Mouse (Mus musculus) hindbrain, embryonic 13.5 days (tissue): ENCODE measurements at regions not wholly inside any gene's neighbourhood (a gene's known extent, or its start where the extent isn't known, plus 50 kb on each side); places are given as distances from the start of the nearest gene placed in this dataset.

Experiments
- ATAC-seq: fragments of 200-750 bp; cut with Nextera tagmentation; 2 replicates; pipeline ENCODE4 v1.8.0; 2017; ENCODE audit warnings: moderate TSS enrichment; ENCODE audit not compliant: low FRiP score
- H3K27ac ChIP-seq: fragments of 300-500 bp; sonication (generic); 2 replicates; pipeline ENCODE4 v1.5.1; 2015; ENCODE audit warnings: inconsistent platforms, mild to moderate bottlenecking, moderate library complexity
- H3K27me3 ChIP-seq: fragments of 300-500 bp; sonication (generic); 2 replicates; pipeline ENCODE4 v1.6.1; 2015; ENCODE audit warnings: mild to moderate bottlenecking, inconsistent platforms
- H3K36me3 ChIP-seq: fragments of 300-500 bp; sonication (generic); 2 replicates; pipeline ENCODE4 v1.6.1; 2015; ENCODE audit warnings: mild to moderate bottlenecking, inconsistent platforms
- H3K4me1 ChIP-seq: fragments of 300-500 bp; sonication (generic); replicated peaks from 2 replicates; pipeline ENCODE4 v1.6.1; 2015; ENCODE audit warnings: inconsistent platforms
- H3K4me2 ChIP-seq: fragments of 300-500 bp; sonication (generic); 2 replicates; pipeline ENCODE4 v1.6.1; 2015; ENCODE audit warnings: inconsistent platforms, mild to moderate bottlenecking, moderate library complexity
- H3K4me3 ChIP-seq: fragments of 300-500 bp; sonication (generic); 2 replicates; pipeline ENCODE4 v1.5.1; 2015; ENCODE audit warnings: mild to moderate bottlenecking, inconsistent platforms
- H3K9ac ChIP-seq: fragments of 300-500 bp; sonication (generic); 2 replicates; pipeline ENCODE4 v1.6.1; 2015; ENCODE audit warnings: mild to moderate bottlenecking, inconsistent platforms
- H3K9me3 ChIP-seq: fragments of 300-500 bp; sonication (generic); 2 replicates; pipeline ENCODE4 v1.6.1; 2016; ENCODE audit warnings: inconsistent platforms
- WGBS: fragments of 180-500 bp; shearing (Covaris S2); methylation state at CpG from one replicate; pipeline ENCODE4 v1.1.7; 2015; 5-methylcytosine and 5-hydroxymethylcytosine counted together

GRCm38 (mm10) chr10:111111020-111111419 lies 53.5 kb upstream of the Osbpl8 start:
- no peaks in the 10 kb centered on the region for H3K27me3 ChIP-seq
- ATAC-seq: no peak

GRCm38 (mm10) chr10:111108658-111109633 lies 55.6 kb upstream of the Osbpl8 start:
- peak overlapping the region; percentile 43 for H3K4me2 ChIP-seq
- H3K4me3 ChIP-seq: peak overlapping the region; percentile 24
- 41% methylated on average over 24 of the region's 24 CpGs for WGBS
- H3K36me3 ChIP-seq: no peaks in the 10 kb centered on the region
- H3K27me3 ChIP-seq: no peaks in the 10 kb centered on the region
- H3K27ac ChIP-seq: no peak overlapping the region
- ATAC-seq: peak; percentile 73
- peak overlapping the region; percentile 39; the same call in 1 of the 2 replicates for H3K9ac ChIP-seq
- no peaks in the 10 kb centered on the region for H3K9me3 ChIP-seq
- no peaks in the 10 kb centered on the region for H3K4me1 ChIP-seq

More at GRCm38 (mm10) chr10:111111020-111111419, 53.5 kb upstream of the Osbpl8 start:
- Histone ChIP-seq H3K4me2 (no peak overlapping the region), H3K4me3 (no peak overlapping the region), H3K27ac (no peak overlapping the region), H3K9ac (no peak overlapping the region), H3K9me3 (no peaks in the 10 kb centered on the region), H3K4me1 (no peaks in the 10 kb centered on the region), H3K36me3 (no peaks in the 10 kb centered on the region)
- 80% methylated on average over 10 of the region's 10 CpGs for WGBS

- no peak overlapping the region for H3K4me3 ChIP-seq
- WGBS: 83% methylated on average over 5 of the region's 5 CpGs
- ATAC-seq: no peak
These were observed 56.7 kb upstream of the Osbpl8 start for GRCm38 (mm10) chr10:111107852-111108251.

GRCm38 (mm10) chr10:111107387-111107786 lies 57.2 kb upstream of the Osbpl8 start:
- H3K4me1 ChIP-seq: no peaks in the 10 kb centered on the region
- no peaks in the 10 kb centered on the region for H3K27me3 ChIP-seq
- 75% methylated on average over 7 of the region's 7 CpGs for WGBS
- no peak for ATAC-seq
- H3K4me2 ChIP-seq: no peak overlapping the region
- H3K27ac ChIP-seq: no peak overlapping the region
- no peaks in the 10 kb centered on the region for H3K36me3 ChIP-seq
- H3K4me3 ChIP-seq: no peak overlapping the region
- H3K9me3 ChIP-seq: no peaks in the 10 kb centered on the region
- H3K9ac ChIP-seq: no peak overlapping the region

More at GRCm38 (mm10) chr10:111107852-111108251, 56.7 kb upstream of the Osbpl8 start:
- Histone ChIP-seq H3K36me3 (no peaks in the 10 kb centered on the region), H3K4me2 (no peak overlapping the region), H3K4me1 (no peaks in the 10 kb centered on the region), H3K27ac (no peak overlapping the region), H3K27me3 (no peaks in the 10 kb centered on the region), H3K9ac (no peak overlapping the region), H3K9me3 (no peaks in the 10 kb centered on the region)

GRCm38 (mm10) chr10:111106411-111106810 lies 58.1 kb upstream of the Osbpl8 start:
- no peak for ATAC-seq
- Histone ChIP-seq H3K4me2 (no peak overlapping the region), H3K9ac (no peak overlapping the region), H3K27me3 (no peaks in the 10 kb centered on the region), H3K36me3 (no peaks in the 10 kb centered on the region), H3K4me3 (no peak overlapping the region), H3K9me3 (no peaks in the 10 kb centered on the region), H3K27ac (no peak overlapping the region), H3K4me1 (no peaks in the 10 kb centered on the region)
- WGBS: 82% methylated on average over 5 of the region's 5 CpGs

GRCm38 (mm10) chr10:111105662-111106061 lies 58.9 kb upstream of the Osbpl8 start:
- WGBS: 95% methylated on average over 5 of the region's 5 CpGs
- Histone ChIP-seq H3K9me3 (no peaks in the 10 kb centered on the region), H3K27ac (no peak overlapping the region), H3K4me2 (no peak overlapping the region), H3K4me1 (no peaks in the 10 kb centered on the region), H3K36me3 (no peaks in the 10 kb centered on the region), H3K4me3 (no peak overlapping the region), H3K27me3 (no peaks in the 10 kb centered on the region), H3K9ac (no peak overlapping the region)
- no peak for ATAC-seq

- Histone ChIP-seq H3K9ac (no peak overlapping the region), H3K4me2 (no peak overlapping the region), H3K27ac (no peak overlapping the region), H3K4me1 (peaks cover 10% of the 10 kb centered on the region), H3K9me3 (no peaks in the 10 kb centered on the region), H3K27me3 (no peaks in the 10 kb centered on the region), H3K4me3 (no peak overlapping the region), H3K36me3 (no peaks in the 10 kb centered on the region)
- no peak for ATAC-seq
- WGBS: 85% methylated on average over 5 of the region's 5 CpGs
These were observed 61.0 kb upstream of the Osbpl8 start for GRCm38 (mm10) chr10:111103512-111103911.

- 85% methylated on average over 14 of the region's 14 CpGs for WGBS
- no peak for ATAC-seq
- no peak overlapping the region for H3K4me2 ChIP-seq
- no peaks in the 10 kb centered on the region for H3K27me3 ChIP-seq
- no peak overlapping the region for H3K4me3 ChIP-seq
- no peaks in the 10 kb centered on the region for H3K9me3 ChIP-seq
- H3K36me3 ChIP-seq: no peaks in the 10 kb centered on the region
- peaks cover 11% of the 10 kb centered on the region for H3K4me1 ChIP-seq
- no peak overlapping the region for H3K27ac ChIP-seq
- H3K9ac ChIP-seq: no peak overlapping the region
These were observed 61.5 kb upstream of the Osbpl8 start for GRCm38 (mm10) chr10:111103086-111103485.

GRCm38 (mm10) chr10:111101901-111102761 lies 62.4 kb upstream of the Osbpl8 start:
- 85% methylated on average over 18 of the region's 18 CpGs for WGBS
- no peak overlapping the region for H3K27ac ChIP-seq

GRCm38 (mm10) chr10:111099812-111100464 lies 64.6 kb upstream of the Osbpl8 start:
- ATAC-seq: peak; percentile 36; the same call in 1 of the 2 replicates
- H3K4me1 ChIP-seq: peaks cover 24% of the 10 kb centered on the region
- no peaks in the 10 kb centered on the region for H3K27me3 ChIP-seq
- H3K27ac ChIP-seq: peak overlapping the region; percentile 73
- 37% methylated on average over 7 of the region's 7 CpGs for WGBS
- no peak overlapping the region for H3K9ac ChIP-seq
- H3K9me3 ChIP-seq: no peaks in the 10 kb centered on the region
- no peak overlapping the region for H3K4me3 ChIP-seq
- H3K4me2 ChIP-seq: no peak overlapping the region
- no peaks in the 10 kb centered on the region for H3K36me3 ChIP-seq

More at GRCm38 (mm10) chr10:111101901-111102761, 62.4 kb upstream of the Osbpl8 start:
- Histone ChIP-seq H3K4me3 (no peak overlapping the region), H3K9ac (no peak overlapping the region), H3K36me3 (no peaks in the 10 kb centered on the region), H3K4me2 (no peak overlapping the region), H3K27me3 (no peaks in the 10 kb centered on the region), H3K9me3 (no peaks in the 10 kb centered on the region), H3K4me1 (peaks cover 20% of the 10 kb centered on the region)
- no peak for ATAC-seq

GRCm38 (mm10) chr10:111099059-111099811 lies 65.3 kb upstream of the Osbpl8 start:
- H3K4me1 ChIP-seq: peaks cover 24% of the 10 kb centered on the region
- no peaks in the 10 kb centered on the region for H3K27me3 ChIP-seq
- no peak overlapping the region for H3K9ac ChIP-seq
- no peak overlapping the region for H3K4me2 ChIP-seq
- no peak overlapping the region for H3K4me3 ChIP-seq
- H3K36me3 ChIP-seq: no peaks in the 10 kb centered on the region
- ATAC-seq: peak; percentile 50; the same call in 1 of the 2 replicates
- H3K9me3 ChIP-seq: no peaks in the 10 kb centered on the region
- 59% methylated on average over 5 of the region's 5 CpGs for WGBS
- peak overlapping the region; percentile 73 for H3K27ac ChIP-seq
